Mouse (Mus musculus) brain, embryonic 14.5 days (tissue): ENCODE results near the gene Gm20390.

Experiments used
- CTCF ChIP-seq: fragments of 200-500 bp; IDR thresholded peaks from 2 replicates; pipeline ENCODE4 v1.5.1; 2012; ENCODE audit warnings: inconsistent platforms, mild to moderate bottlenecking, moderate library complexity, borderline replicate concordance; ENCODE audit not compliant: insufficient read depth, insufficient read length; ENCODE audit errors: extremely low read depth
- POLR2A ChIP-seq: fragments of 200-500 bp; IDR thresholded peaks from 2 replicates; pipeline ENCODE4 v1.6.1; 2012; ENCODE audit warnings: mild to moderate bottlenecking, inconsistent platforms, borderline replicate concordance; ENCODE audit not compliant: poor library complexity, insufficient read depth, insufficient read length, severe bottlenecking; ENCODE audit errors: extremely low read depth

DNA sequence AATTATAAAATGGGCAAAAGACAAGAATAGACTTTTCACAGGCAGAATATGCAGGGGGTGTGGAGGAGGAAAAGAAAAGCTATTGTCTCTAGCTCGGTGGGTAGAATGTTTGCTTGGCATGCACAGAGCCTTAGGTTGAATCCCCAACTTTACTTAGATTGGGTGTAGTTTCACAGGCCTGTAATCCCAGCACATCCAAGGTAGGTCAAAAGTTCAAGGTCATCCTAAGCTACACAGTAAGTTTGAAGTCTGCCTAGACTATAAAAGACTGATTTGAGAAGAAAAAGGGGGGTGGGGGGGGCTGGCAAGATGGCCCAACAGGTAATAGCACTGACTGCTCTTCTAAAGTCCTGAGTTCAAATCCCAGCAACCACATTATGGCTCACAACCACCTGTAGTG lies 1.7 kb upstream of the Gm20390 start:
- TF ChIP-seq POLR2A (no peak), CTCF (no peak)
